Mouse (Mus musculus): ENCODE results near the gene Dbil5.
"Not testable (repeated sequence)": the region's sequence is repeated elsewhere in the genome, so short reads cannot be mapped to it uniquely, and the experiment has no call there.

The Dbil5 gene

DNA sequence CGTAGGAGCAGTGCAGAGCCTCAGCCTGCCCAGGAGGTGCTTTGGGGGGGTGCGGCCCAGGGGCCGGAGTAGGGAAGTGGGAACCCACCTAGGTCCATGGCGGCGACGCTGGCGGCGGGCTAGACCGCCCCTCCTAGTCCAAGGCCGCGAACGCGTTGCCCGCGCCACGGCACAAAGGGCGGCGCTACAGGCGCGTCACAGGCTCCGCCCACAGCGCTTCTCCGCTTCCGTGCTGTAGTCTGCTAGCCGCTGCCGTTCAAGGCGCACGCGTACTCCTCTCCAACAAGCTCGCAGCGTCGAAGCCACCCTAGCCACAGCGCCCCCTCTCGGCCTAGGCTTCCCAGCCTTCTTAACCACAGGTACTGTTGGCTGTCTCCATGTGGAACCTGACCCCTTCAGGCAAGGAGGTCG is at the start of gene Dbil5, which contains the start of gene Gemin4:
TSS of gene Dbil5 (plus strand) at position 219 of the 411 bp plus-strand sequence.
TSS of gene Gemin4 (minus strand) at position 275 of the 411 bp plus-strand sequence.
- DNase-seq (ENCODE audit: inconsistent ontology term): peak; percentile 95

DNA sequence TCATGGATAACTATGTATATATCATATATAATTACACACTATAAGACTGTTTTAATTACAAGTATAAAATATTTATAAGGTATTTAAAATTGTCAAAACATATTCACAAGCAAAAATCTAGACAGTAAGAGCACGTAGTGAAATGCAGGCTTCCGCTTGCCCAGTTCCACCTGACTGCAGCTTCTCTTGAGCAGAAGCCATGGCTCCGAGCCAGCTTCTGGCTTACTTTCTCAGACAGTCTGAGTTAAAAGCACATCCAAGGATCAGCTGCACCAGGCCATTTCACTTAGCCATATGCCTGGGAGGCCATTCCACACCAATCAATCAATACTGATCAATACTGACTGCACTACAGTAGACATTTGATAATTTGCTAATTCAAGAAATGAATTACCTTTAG is 48.4 kb upstream of the Dbil5 start:
- no peak for DNase-seq (ENCODE audit: inconsistent ontology term)

DNA sequence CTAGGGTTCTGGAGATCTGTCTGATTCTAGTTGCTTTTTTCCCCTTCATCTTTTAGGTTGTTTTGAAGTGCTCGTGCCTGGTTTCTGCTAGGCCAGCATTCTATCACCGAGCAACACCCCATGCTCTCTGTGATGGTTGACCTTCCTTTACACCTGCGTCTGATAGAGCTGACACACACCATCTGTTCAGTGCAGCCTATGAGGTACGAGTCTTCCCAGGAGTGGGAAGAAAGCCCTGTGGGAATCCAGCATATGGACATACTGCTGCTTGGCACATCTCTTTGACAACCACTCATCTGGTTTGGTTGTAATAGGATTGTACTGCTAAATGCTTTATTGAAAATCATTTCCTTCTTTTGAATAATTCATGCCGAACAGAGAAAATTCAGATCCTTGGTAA is 47.2 kb upstream of the Dbil5 start:
- no peak for DNase-seq (ENCODE audit: inconsistent ontology term)

DNA sequence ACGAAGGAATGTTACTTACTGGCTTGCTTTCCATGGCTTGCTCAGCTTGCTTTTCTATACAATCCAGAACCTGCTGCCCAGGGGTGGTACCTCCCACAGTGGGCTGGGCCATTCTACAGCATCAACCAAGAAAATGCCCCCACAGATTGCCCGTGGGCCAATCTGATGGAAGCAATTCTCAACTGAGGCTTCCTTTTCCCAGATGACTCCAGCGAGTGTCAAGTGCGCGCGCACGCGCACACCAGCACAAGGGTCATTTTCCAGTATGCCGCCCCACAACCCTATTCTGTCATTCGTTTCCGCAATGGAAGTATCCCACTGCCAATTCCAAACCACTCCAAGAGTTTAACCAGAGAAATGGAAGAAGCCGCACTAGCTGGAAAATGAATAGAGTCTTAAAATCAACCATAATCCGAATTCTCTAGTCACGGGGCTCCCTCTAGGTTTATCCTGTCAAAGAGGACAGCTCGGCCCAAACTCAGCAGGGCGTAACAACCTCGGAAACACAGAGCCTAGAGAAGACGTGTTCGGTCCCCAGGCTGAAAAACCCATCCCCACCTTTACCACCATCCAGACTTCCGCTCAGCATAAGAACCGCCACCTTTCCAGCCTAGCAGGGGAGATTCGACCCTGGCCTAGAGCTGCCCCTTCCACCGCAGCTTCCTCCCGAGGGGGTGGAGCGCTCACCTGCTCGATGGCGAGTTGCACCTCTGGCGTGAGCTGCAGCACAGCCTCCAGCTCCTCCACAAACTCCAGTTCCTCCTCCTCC is 38.5 kb upstream of the Dbil5 start:
- DNase-seq (ENCODE audit: inconsistent ontology term): peak; percentile 71

DNA sequence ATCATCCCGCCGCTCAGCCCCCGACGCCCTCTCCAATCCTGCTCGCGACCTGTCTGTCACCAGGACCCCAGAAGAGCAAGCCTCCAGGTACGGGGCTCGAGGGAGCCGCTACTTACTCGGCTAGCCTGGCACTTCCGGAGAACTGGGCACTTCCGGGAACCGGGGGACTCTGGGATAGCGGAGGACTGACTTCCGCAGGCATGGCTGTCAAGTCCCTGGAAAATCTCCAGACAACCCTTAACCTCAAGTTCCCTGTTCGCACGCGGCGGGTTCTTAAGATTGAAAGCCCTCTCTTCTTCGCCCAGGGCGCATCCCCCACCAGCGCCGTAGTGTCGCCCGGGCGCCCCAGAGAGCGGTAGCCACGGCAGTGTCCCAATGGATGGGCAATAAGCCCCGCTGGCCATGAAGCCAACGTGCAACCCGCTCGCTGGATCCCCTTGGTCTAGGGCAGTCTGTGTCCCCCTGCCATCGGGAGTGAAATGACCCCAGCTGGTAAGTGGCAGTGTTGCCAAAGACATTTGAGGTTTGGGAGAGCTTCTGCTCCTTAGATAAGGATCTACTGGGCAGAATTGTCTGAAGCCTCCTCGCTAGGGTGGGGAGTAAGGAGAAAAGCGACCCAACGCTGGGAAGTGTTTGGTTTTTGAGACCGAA is 37.8 kb upstream of the Dbil5 start, which contains the start of the genes Vps53 and Fam57a:
TSS of gene Vps53 (minus strand) at position 153 of the 651 bp plus-strand sequence.
TSS of gene Fam57a (plus strand) at position 177 of the 651 bp plus-strand sequence.
- peak; percentile 83 for DNase-seq (ENCODE audit: inconsistent ontology term)

DNA sequence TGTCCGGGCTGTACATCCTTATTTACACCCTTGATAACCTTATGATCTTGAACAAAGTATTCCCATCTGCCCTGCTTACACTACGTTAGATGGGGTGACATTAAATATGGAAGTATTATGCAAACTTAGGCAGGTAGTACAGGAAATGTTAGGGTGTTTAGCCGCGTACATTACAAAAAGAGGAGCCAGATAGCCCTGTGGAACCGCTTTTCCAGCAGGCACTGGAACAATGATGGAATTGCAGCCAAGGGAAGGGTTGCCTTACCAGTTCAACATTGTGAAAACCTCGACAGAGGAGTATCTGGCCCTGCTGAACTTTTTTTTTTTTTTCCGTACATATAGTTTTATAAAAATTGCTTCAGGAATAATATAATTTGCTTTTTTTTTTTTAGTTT is 37.3 kb upstream of the Dbil5 start:
- no peak for DNase-seq (ENCODE audit: inconsistent ontology term)

DNA sequence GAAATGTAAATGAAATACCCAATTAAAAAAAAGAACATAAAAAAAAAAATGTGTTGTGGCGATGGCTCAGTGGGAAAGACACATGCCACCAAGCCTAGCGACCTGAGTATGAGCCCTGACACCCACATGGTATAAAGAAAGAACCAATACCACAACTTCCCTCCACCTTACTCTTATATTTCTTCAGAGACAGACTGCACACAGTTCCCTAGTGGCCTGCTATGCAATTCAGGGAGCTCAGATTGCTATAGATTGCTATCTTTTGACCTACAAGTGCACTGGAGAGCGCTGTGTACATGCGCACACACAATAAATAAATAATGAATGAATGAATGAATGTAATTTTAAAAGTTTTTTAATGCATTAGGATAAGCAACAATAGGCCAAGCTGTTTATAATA is 33.7 kb upstream of the Dbil5 start:
- no peak for DNase-seq (ENCODE audit: inconsistent ontology term)

DNA sequence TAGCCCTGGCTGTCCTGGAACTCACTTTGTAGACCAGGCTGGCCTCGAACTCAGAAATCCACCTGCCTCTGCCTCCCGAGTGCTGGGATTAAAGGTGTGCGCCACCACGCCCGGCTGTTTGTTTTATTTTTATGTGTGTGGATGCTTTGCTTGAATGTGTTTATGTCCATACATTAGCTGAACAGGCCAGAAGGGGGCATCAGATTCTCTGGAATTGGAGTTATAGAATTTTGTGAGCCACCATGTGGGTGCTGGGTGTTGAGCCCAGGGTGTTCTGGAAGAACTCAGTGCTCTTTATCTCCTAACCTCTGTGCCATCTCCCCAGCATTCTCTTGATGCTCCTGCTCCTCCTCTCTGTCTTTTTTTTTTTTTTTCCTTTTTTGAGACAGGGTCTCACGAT is 30.5 kb upstream of the Dbil5 start:
- DNase-seq (ENCODE audit: inconsistent ontology term): no peak

DNA sequence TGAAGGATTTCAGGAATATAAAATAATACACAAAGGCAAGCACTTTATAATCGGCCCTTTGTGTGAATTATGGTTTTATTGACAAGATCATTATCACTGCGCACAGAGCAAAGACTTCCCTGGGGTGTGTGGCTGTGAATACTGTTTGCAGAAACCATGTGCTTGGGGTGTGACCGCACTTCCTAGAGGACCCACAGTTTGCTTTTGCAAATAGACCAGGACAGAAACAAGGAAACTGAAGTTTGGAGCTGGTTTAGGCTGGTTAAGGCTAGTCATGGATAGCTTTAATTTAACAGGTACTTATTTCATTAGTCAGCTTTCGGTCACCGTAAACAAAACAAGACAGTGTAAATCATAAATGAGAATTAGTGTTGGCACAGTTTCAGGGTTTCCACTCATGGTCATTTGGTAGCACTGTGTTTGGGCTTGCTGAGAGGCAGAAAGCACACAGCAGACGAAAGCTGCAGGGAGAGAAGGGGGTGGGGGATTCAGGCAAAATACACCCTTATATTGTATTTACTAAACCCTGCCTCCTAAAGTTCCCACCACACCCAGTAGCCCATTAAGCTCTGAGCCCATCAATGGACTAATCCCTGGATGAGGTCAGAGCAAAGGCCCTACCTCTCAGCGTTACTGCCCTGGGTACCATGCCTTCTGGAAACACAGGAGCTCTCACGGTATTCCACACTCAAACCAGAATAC is 21.0 kb upstream of the Dbil5 start:
- DNase-seq (ENCODE audit: inconsistent ontology term): no peak

DNA sequence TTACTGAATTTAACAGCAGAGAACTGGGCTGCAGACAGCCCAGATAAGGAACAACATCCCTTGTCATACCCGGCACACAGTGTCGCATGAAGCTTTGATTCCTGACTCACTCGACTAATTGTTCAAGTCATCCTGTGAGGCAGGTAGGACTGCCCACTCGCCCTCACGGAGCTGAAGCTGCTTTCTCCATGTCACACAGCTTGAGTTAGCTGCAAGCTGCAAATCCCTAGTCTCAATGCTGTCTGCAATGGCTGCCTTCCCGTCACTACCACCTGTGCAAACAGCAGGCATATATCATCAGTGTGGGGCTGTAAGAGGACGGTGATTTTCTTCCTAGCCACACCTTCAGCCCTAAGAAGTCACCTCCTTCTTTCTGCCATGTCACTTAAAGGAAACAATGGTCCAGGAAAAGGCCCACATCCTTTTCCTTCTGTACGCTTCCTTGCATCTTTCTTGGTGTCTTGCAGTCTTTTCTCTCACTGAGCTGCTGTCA is 20.4 kb upstream of the Dbil5 start:
- no peak for DNase-seq (ENCODE audit: inconsistent ontology term)

DNA sequence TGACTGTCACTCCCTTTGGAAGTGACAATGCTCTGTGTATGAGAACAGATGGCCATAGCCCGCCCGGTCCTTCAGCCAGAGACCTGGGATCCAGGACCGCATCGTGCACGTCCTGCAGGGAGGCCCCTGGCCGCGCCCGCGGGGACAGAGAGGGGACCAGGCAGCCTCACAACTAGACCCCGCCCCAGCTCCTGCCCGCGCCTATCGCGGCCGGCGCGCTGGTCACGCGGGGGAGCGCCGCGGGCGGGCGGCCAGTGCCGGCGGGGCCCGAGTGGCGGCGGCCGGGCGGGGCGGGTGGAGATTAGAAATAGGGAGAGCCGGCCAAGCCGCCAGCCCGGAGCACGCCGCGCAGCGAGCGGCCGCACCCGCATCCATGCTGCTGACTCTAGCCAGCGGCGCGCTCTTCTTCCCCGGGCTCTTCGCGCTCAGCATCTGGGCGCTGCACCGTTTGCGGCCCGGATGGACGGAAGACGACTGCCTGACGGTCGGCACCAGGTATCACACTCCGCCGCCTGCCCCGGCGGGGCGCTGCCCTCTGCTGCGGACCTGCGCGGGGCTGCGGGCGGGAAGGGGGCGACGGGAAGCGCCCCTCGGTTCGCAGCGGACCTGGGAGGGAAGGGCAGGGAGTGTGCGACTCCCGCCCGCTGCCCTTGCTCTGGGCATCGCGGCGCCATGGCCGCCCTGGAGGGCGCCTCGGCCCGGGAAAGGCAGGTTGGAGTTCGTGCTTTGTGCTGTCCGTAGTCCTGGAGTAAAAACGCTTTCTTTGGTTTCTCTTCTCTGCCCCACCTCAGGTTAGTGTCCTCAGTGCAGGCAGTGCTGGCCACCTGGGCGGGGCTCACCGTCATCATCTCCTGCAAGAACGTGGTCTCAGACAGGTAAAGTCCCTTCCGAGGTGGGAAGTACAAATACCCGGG is 15.4 kb upstream of the Dbil5 start:
- DNase-seq (ENCODE audit: inconsistent ontology term): peak; percentile 89

DNA sequence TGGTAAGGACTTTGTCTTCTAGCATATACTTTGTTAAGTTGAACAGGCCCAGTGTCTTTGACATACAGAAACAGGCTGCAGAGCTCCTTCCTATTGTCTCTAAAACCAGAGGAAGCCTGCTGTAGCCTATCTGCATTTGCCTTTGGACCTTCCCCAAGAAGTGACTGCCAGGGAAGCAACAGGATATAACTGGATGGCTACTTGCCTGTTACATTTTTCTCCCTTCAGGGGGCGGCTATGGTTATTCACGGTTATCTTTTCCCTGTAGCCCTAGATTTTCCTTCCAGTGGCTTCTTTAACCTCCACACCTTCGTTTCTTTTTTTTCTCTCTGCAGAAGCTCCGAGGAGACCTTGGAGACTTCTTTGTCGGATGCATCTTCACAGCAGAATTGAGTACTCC is 10.6 kb upstream of the Dbil5 start:
- DNase-seq (ENCODE audit: inconsistent ontology term): no peak

DNA sequence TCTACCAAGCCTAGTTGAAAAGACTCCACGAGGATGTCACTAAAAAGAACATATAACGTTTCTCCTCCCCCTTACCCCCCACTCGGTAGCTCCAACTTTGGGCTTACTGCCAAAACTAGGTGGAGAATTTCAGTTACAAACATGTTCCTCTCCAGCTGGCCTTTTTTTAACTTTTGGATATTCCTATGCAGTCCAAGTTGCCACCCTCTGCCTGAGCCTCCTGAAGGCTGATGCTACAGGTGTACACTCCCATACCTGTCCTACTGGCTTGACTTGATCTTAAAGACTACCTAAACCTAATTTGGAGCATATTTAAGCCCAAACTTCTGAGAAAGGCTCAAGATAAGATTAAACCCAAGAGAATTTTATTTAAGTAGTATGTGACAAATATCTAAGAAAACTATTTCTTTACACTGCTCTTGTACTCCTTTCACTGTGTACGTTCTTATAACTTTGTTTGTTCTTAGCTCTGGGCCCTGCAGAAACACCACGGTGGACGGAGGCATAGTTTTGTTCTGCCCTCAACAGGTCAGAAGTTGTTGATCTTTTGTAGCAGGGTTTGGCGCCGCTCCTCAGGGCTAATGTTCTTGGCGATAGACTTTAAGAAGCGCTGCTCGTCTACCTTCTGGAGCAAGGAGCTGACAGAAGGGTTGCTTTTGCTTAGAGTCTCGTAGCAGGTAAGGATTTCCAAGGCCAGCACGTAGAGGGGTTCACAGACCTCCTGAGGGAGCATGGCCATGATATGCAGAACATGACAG is 7.0 kb upstream of the Dbil5 start:
- DNase-seq (ENCODE audit: inconsistent ontology term): no peak

DNA sequence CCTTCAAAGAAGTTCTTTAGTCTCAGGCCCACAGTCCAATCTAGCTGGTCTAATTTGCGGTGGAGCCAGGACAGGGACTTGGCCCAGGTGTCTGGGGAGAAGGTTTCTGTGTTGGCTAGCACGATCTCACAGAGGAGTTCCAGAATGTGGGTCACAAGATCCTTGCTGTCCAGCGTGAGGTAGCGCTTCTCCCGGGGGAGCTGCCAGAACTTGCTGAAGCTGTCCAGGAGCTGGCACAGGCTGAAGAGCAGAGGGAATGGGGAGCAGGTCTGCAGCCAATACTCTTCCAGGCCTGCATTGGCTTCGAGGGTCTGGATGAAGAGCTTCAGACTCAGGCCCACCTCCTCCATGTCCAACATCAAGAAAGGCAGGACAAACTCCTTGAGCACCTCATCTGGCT is 5.8 kb upstream of the Dbil5 start:
- not testable (repeated sequence) for DNase-seq (ENCODE audit: inconsistent ontology term)

DNA sequence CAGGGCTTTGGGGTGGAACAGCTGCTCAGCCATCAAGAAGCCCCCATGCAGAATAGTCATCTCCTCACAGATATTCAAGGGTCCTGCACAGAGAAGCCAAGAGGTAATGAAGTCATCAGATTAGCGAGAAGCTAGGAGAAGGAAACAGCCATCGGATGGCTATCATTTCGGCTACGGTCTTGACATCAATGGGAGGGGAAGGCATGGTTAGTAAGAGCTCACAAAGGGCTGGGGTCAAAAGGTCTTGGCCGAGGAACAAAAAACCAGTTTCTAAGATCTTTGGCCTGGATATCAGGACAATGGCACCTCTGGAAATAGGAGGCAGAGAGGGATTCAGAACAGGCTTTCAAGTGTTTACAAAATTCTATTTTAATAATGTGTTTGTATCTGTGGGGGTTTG is 3.6 kb upstream of the Dbil5 start:
- no peak for DNase-seq (ENCODE audit: inconsistent ontology term)

DNA sequence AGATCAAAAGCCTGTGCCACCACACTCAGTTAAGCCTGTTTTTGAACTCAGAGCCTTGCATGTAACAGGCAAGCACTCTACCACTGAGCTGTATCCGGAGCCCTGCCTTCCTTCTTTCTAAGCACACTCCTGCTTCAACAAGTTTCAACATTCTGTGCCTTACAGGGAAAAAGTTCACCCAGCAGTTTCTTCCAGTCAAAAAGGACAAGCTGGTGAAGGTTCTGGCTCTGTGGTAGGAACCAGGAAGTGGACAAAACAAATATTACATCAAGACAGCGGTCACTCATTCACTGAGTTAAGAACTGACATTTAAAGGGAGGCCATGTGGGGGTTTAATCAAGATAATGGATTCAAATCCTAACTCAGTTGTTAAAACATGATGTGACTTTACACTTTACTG is 2.4 kb upstream of the Dbil5 start:
- DNase-seq (ENCODE audit: inconsistent ontology term): no peak

DNA sequence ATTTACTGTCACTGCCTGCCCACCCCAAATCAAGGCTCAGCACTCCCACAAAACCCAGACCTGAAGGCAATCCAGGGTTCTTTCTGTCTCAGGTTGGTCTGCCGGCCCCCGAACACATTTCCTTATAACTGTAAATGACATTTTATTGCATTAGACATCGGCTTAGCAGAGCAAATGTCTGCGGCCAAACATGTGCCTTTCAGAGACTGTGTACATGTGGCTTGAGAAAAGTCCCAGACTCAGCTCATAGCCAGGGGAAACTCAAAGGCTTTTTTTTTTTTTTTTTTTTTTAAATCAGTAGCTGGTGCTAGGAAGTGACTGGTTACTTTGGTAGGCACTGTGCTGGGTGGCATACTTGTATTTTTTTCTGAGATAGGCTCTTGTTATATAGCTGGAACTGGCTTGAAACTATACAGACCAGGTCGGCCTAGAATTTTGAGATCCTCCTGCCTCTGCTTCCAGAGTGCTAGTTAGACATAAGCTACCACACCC is 1.3 kb upstream of the Dbil5 start:
- no peak for DNase-seq (ENCODE audit: inconsistent ontology term)

DNA sequence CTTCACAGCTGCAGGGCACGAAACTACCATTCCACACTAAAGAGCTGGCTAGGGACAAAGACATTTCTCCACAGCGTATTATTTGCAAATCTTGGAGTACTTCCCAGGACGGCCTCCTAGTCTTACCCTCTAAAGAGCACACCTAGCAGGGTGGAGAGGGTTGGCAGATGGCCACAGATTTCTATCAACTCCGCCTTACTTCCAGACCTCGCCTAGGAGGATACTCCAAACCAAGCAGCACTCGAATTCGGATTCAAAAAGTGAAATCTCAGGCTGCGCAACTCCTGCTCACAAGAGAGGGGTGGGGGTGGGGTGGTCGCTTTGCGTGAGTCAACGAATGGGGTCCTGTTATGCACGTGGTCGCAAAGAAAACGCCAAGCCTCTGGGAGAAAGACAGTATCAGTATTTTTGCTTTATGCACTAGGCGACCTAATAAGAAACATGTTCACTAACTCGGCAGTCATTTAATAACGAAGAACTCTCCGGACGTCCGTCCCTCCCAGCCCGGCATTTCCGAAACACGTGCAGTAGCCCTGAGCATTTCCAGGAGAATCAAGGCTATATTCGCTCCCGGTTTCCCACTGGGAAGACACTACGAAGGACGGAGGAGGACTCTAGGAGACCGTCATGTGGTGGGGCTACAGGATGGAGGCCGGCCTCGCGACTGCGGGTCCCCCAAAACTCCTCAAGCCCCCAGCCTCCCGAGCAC is 573 bp upstream of the Dbil5 start:
- peak; percentile 66 for DNase-seq (ENCODE audit: inconsistent ontology term)

DNA sequence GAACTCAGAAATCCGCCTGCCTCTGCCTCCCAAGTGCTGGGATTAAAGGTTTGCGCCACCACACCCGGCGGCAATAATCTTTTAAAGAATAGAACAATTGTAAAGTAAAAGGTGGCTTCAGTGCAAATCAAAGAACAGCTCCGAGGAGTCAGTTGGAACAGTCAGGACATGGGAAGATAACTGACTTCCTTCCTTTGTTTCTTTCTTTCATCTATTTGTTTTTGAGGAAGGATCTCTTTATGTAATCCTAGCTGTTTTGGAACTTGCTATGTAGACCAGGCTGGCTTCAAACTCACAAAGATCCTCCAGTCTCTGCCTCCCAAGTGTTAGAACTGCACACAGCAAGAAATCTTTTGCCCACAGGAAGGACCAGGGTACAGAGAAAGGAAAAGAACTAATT is 7.2 kb downstream of the Dbil5 start:
- no peak for DNase-seq (ENCODE audit: inconsistent ontology term)

DNA sequence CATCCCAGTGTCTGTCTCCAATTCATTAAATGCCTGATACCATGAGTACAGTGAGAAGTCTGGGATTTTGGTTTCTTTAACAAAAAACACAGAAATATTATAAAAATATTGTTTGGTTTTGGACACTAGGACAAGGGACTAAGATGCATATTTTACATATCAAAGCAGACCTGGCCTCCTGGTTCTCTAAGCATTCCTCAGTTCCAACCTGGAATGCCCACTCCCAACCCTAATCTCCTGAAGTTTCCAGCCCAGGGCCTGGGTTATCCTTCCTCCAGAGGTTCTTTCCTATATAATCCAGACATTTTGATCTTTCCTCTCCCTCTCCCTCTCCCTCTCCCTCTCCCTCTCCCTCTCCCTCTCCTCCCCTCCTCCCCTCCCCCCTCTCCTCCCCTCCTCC is 7.6 kb downstream of the Dbil5 start:
- no peak for DNase-seq (ENCODE audit: inconsistent ontology term)

All from Muller cell, postnatal 12 days (primary cell).